Comparison of ENCODE assay signal across 19 mouse cellular contexts in genomic region chr12:52726434-52727231, GRCm38 (mm10). TPM values are rescaled to one million over a fixed set of nuclear protein-coding genes. Genes with fewer than 3 reads are reported as not detected.
A peak's percentile ranks its signal among the peaks of the same experiment; 100 is the strongest.
DNase-seq lines count a peak whose midpoint lies in the region; ATAC-seq and TF ChIP-seq lines count a peak whose summit lies in the region.
"Had no signal": no experiment of that assay in that cellular context is flagged by ENCODE, and none has a peak within 500 bp of the region (broad histone marks: within the 10 kb centered on the region; RNA-seq: fewer than 3 reads in every experiment).

No protein-coding gene starts in this region.

- peaks cover 14% of the 10 kb centered on the region for H3K4me1 ChIP-seq in cerebellum, adult 2 months (ENCODE audit: control insufficient read depth, insufficient read depth, low read length)
- no peaks in the 10 kb centered on the region for H3K4me1 ChIP-seq in kidney, embryonic 15.5 days
- H3K4me1 ChIP-seq in midbrain, embryonic 16.5 days (ENCODE audit: control insufficient read depth, insufficient read depth, low read length): peaks cover 4% of the 10 kb centered on the region; the same call in 1 of the 2 replicates
- H3K4me1 ChIP-seq in midbrain, embryonic 10.5 days: peaks cover 9% of the 10 kb centered on the region
- H3K4me1 ChIP-seq: embryonic facial prominence, embryonic 15.5 days had no signal

- ATAC-seq in kidney, embryonic 15.5 days (replicated peaks; ENCODE audit: low FRiP score): 0 out of 2 replicates have a peak, but pooled peaks have one; percentile 49
- ATAC-seq in midbrain, embryonic 16.5 days: 0 out of 2 replicates have a peak, but pooled peaks have one; percentile 48

- H3K27me3 ChIP-seq in cerebellum, adult 2 months (ENCODE audit: control insufficient read depth, insufficient read depth, low read length): no peaks in the 10 kb centered on the region
- H3K27me3 ChIP-seq in kidney, embryonic 15.5 days: no peaks in the 10 kb centered on the region
- H3K27me3 ChIP-seq in midbrain, embryonic 16.5 days (ENCODE audit: control insufficient read depth, insufficient read depth, low read depth, low read length): no peaks in the 10 kb centered on the region
- H3K27me3 ChIP-seq in midbrain, embryonic 10.5 days (ENCODE audit: low read depth, poor library complexity, severe bottlenecking): no peaks in the 10 kb centered on the region
- H3K27me3 ChIP-seq: CH12.LX; embryonic facial prominence, embryonic 15.5 days; midbrain, embryonic 12.5 days had no signal

- no peak overlapping the region for H3K9ac ChIP-seq in kidney, embryonic 15.5 days
- no peak overlapping the region for H3K9ac ChIP-seq in midbrain, embryonic 16.5 days (ENCODE audit: low read depth, low read length)
- H3K9ac ChIP-seq: embryonic facial prominence, embryonic 15.5 days; midbrain, embryonic 12.5 days had no signal

- DNase-seq in cerebellum, postnatal 10 days: peak; percentile 47 to 60
- no peak for DNase-seq in cerebellum, adult 2 months
- no peak for DNase-seq in kidney, postnatal 36 days
- no peak for DNase-seq in midbrain, embryonic 10.5 days (ENCODE audit: low spot score)
- peak; percentile 16 for DNase-seq in retina, postnatal 7 days (ENCODE audit: low read depth, low spot score)
- DNase-seq in gastrocnemius, postnatal 4 days (ENCODE audit: low spot score in 2 of 2): no peak
- DNase-seq: adrenal gland, postnatal 36 days; cerebellum, postnatal 36 days; gastrocnemius, postnatal 10 days; heart, postnatal 10 days; kidney, postnatal 14 days; thymus, postnatal 14 days had no signal

- H3K27ac ChIP-seq in cerebellum, adult 2 months (ENCODE audit: insufficient read depth, low read length): no peak overlapping the region
- no peak overlapping the region for H3K27ac ChIP-seq in kidney, embryonic 15.5 days
- no peak overlapping the region for H3K27ac ChIP-seq in midbrain, embryonic 16.5 days (ENCODE audit: low read length)
- no peak overlapping the region for H3K27ac ChIP-seq in midbrain, embryonic 10.5 days (replicated peaks)
- H3K27ac ChIP-seq: embryonic facial prominence, embryonic 15.5 days; midbrain, embryonic 12.5 days; stomach, postnatal 0 days had no signal

- H3K36me3 ChIP-seq in kidney, embryonic 15.5 days: no peaks in the 10 kb centered on the region
- no peaks in the 10 kb centered on the region for H3K36me3 ChIP-seq in midbrain, embryonic 16.5 days (ENCODE audit: control insufficient read depth, insufficient read depth, low read length)
- peaks cover 8% of the 10 kb centered on the region; the same call in 1 of the 2 replicates for H3K36me3 ChIP-seq in midbrain, embryonic 10.5 days
- H3K36me3 ChIP-seq: embryonic facial prominence, embryonic 15.5 days; midbrain, embryonic 12.5 days had no signal

- TF ChIP-seq POLR2A in cerebellum, adult 2 months (IDR thresholded peaks at IDR 0.05; ENCODE audit: borderline replicate concordance, insufficient read depth, low read length): no peak

- no peak for TF ChIP-seq CTCF in cerebellum, adult 2 months (IDR thresholded peaks at IDR 0.05; ENCODE audit: borderline replicate concordance, insufficient read depth, low read depth, low read length)

- no peak overlapping the region for H3K4me2 ChIP-seq in kidney, embryonic 15.5 days
- H3K4me2 ChIP-seq in midbrain, embryonic 16.5 days (ENCODE audit: low read length): no peak overlapping the region
- H3K4me2 ChIP-seq: embryonic facial prominence, embryonic 15.5 days; liver, embryonic 11.5 days; midbrain, embryonic 12.5 days had no signal

- H3K4me3 ChIP-seq in cerebellum, adult 2 months (replicated peaks; ENCODE audit: insufficient read depth, low read depth, low read length): no peak overlapping the region
- no peak overlapping the region for H3K4me3 ChIP-seq in kidney, embryonic 15.5 days (replicated peaks)
- H3K4me3 ChIP-seq in midbrain, embryonic 16.5 days (ENCODE audit: low read depth, low read length): no peak overlapping the region
- H3K4me3 ChIP-seq in midbrain, embryonic 10.5 days: no peak overlapping the region
- H3K4me3 ChIP-seq: embryonic facial prominence, embryonic 15.5 days; midbrain, embryonic 12.5 days had no signal

- no peaks in the 10 kb centered on the region for H3K9me3 ChIP-seq in kidney, embryonic 15.5 days (replicated peaks)
- no peaks in the 10 kb centered on the region for H3K9me3 ChIP-seq in midbrain, embryonic 16.5 days (replicated peaks; ENCODE audit: control insufficient read depth, low read length, poor library complexity, severe bottlenecking)
- peaks cover 3% of the 10 kb centered on the region; the same call in 1 of the 2 replicates for H3K9me3 ChIP-seq in midbrain, embryonic 10.5 days (replicated peaks)
- H3K9me3 ChIP-seq: embryonic facial prominence, embryonic 15.5 days; midbrain, embryonic 12.5 days had no signal

- WGBS in cerebellum, adult 2 months: 25% methylated on average over 10 of the region's 10 CpGs
- WGBS in kidney, embryonic 15.5 days: 45% methylated on average over 10 of the region's 10 CpGs
- 37% methylated on average over 10 of the region's 10 CpGs for WGBS in midbrain, embryonic 16.5 days
- 56% methylated on average over 10 of the region's 10 CpGs for WGBS in midbrain, embryonic 10.5 days

RNA-seq across cellular contexts. Expression of gene Akap6, which starts 27.4 kb away (rescaled TPM):
- polyA plus RNA-seq in cerebellum, adult 2 months (2012; rRNA removed): 26.1 and 27.4 TPM in 2 replicates
- polyA plus RNA-seq in kidney, embryonic 15.5 days (2015; fragmentation: Nextera tagmentation; extraction: Ambion mirVana): 0.53 and 0.78 TPM in 2 replicates
- polyA plus RNA-seq in midbrain, embryonic 16.5 days (2015; fragmentation: Nextera tagmentation; extraction: Ambion mirVana): 23.6 and 26.1 TPM in 2 replicates
- polyA plus RNA-seq in midbrain, embryonic 10.5 days (2016; fragmentation: Nextera tagmentation; extraction: Ambion mirVana): 7.7 and 12.4 TPM in 2 replicates
- total RNA-seq in gastrocnemius, postnatal 4 days (2021): 10 to 100 TPM; 58.8 to 60.4 TPM

Comparison
In these comparisons a context has a peak if more than half of its experiments do, and no peak if none do; other contexts are left out.
1. DNase-seq: peak in cerebellum, postnatal 10 days (2 of 2) and retina, postnatal 7 days (single experiment); none in cerebellum, adult 2 months (0 of 2), kidney, postnatal 36 days (0 of 2), midbrain, embryonic 10.5 days (single experiment) and gastrocnemius, postnatal 4 days (0 of 2).